9 mouse cellular contexts compared by ENCODE assay signal in genomic region chr19:4220957-4221743, GRCm38 (mm10). TPM values are rescaled to one million over a fixed set of nuclear protein-coding genes. Genes with fewer than 3 reads are reported as not detected.
DNase-seq lines count a peak whose midpoint lies in the region; ATAC-seq and TF ChIP-seq lines count a peak whose summit lies in the region.
"Had no signal": no experiment of that assay in that cellular context is flagged by ENCODE, and none has a peak within 500 bp of the region (broad histone marks: within the 10 kb centered on the region; RNA-seq: fewer than 3 reads in every experiment).

No protein-coding gene starts in this region.

- ATAC-seq in intestine, postnatal 0 days, result peak; percentile 65
- ATAC-seq in megakaryocyte-erythroid progenitor cell, adult 5-6 weeks (replicated peaks; ENCODE audit: low FRiP score, low TSS enrichment, poor library complexity, severe bottlenecking), result no peak

- peaks cover 16% of the 10 kb centered on the region for H3K4me1 ChIP-seq in intestine, postnatal 0 days (replicated peaks; ENCODE audit: control insufficient read depth, insufficient read depth, low read length)

- H3K4me2 ChIP-seq in intestine, postnatal 0 days (replicated peaks; ENCODE audit: low read depth), result peak overlapping the region; percentile 52
- H3K4me2 ChIP-seq: neural tube, embryonic 13.5 days had no signal

- 16% methylated on average over 14 of the region's 14 CpGs for WGBS in intestine, postnatal 0 days

- H3K9ac ChIP-seq in intestine, postnatal 0 days (ENCODE audit: low read depth, low read length), result peak overlapping the region; percentile 31; the same call in 1 of the 2 replicates

- H3K27me3 ChIP-seq in intestine, postnatal 0 days (replicated peaks; ENCODE audit: control insufficient read depth, insufficient read depth, low read length), result no peaks in the 10 kb centered on the region

- peak; percentile 31 for DNase-seq in kidney, adult 18-20 months
- no peak for DNase-seq in kidney, adult 8-10 months
- DNase-seq in adipocyte (ENCODE audit: low spot score), result peak; percentile 74
- peak; percentile 77 for DNase-seq in lung, postnatal 10 days
- no peak for DNase-seq in right cerebral cortex, adult 18-20 months
- DNase-seq in neural tube, embryonic 10.5 days (ENCODE audit: extremely low spot score, low spot score), result no peak

- peak overlapping the region; percentile 11 for H3K4me3 ChIP-seq in intestine, postnatal 0 days (ENCODE audit: low read depth, low read length)
- H3K4me3 ChIP-seq: neural tube, embryonic 13.5 days had no signal

- peak overlapping the region; percentile 64; the same call in 1 of the 2 replicates for H3K27ac ChIP-seq in intestine, postnatal 0 days (ENCODE audit: low read depth, low read length)
- H3K27ac ChIP-seq: neural tube, embryonic 13.5 days had no signal

- no peaks in the 10 kb centered on the region for H3K9me3 ChIP-seq in intestine, postnatal 0 days (ENCODE audit: control insufficient read depth)
- H3K9me3 ChIP-seq: neural tube, embryonic 13.5 days had no signal

- H3K36me3 ChIP-seq in intestine, postnatal 0 days (ENCODE audit: control insufficient read depth, insufficient read depth), result no peaks in the 10 kb centered on the region
- H3K36me3 ChIP-seq: neural tube, embryonic 13.5 days had no signal

- no peak for TF ChIP-seq CTCF in intestine, postnatal 0 days (IDR thresholded peaks at IDR 0.05; ENCODE audit: low read depth)

RNA-seq across cellular contexts. Expression of gene AC109138.7, which starts 7.0 kb away (rescaled TPM):
- polyA plus RNA-seq in intestine, postnatal 0 days (2015; fragmentation: Nextera tagmentation; extraction: Ambion mirVana), result not detected in 2 replicates
- total RNA-seq in megakaryocyte-erythroid progenitor cell, adult 5-6 weeks (2014; fragmentation: Nextera tagmentation), result 2.1 TPM in 1 of 2 replicates, not detected in the other
- not detected in 2 replicates for total RNA-seq in megakaryocyte-erythroid progenitor cell, adult 5-6 weeks (2017)
- polyA plus RNA-seq: neural tube, embryonic 13.5 days had no signal

RNA-seq across cellular contexts. Expression of gene Clcf1, which starts 7.1 kb away (rescaled TPM):
- polyA plus RNA-seq in intestine, postnatal 0 days (2015; fragmentation: Nextera tagmentation; extraction: Ambion mirVana), result 2.4 and 2.5 TPM in 2 replicates
- 4.6 and 6.9 TPM in 2 replicates for total RNA-seq in megakaryocyte-erythroid progenitor cell, adult 5-6 weeks (2014; fragmentation: Nextera tagmentation)
- 0.99 TPM in 1 of 2 replicates, not detected in the other for total RNA-seq in megakaryocyte-erythroid progenitor cell, adult 5-6 weeks (2017)

RNA-seq across cellular contexts. Expression of gene Pold4, which starts 10.5 kb away (rescaled TPM):
- 81.5 and 87.8 TPM in 2 replicates for polyA plus RNA-seq in intestine, postnatal 0 days (2015; fragmentation: Nextera tagmentation; extraction: Ambion mirVana)
- 20.0 and 22.3 TPM in 2 replicates for total RNA-seq in megakaryocyte-erythroid progenitor cell, adult 5-6 weeks (2014; fragmentation: Nextera tagmentation)
- 27.2 and 28.2 TPM in 2 replicates for total RNA-seq in megakaryocyte-erythroid progenitor cell, adult 5-6 weeks (2017)

RNA-seq across cellular contexts. Expression of gene Rad9a, which starts 19.7 kb away (rescaled TPM):
- polyA plus RNA-seq in intestine, postnatal 0 days (2015; fragmentation: Nextera tagmentation; extraction: Ambion mirVana), result 12.3 and 13.5 TPM in 2 replicates
- total RNA-seq in megakaryocyte-erythroid progenitor cell, adult 5-6 weeks (2014; fragmentation: Nextera tagmentation), result 35.5 and 47.7 TPM in 2 replicates
- 17.5 and 29.6 TPM in 2 replicates for total RNA-seq in megakaryocyte-erythroid progenitor cell, adult 5-6 weeks (2017)

RNA-seq across cellular contexts. Expression of gene Ppp1ca, which starts 29.3 kb away (rescaled TPM):
- polyA plus RNA-seq in intestine, postnatal 0 days (2015; fragmentation: Nextera tagmentation; extraction: Ambion mirVana), result 370 and 382 TPM in 2 replicates
- total RNA-seq in megakaryocyte-erythroid progenitor cell, adult 5-6 weeks (2014; fragmentation: Nextera tagmentation), result 392 and 411 TPM in 2 replicates
- 411 and 530 TPM in 2 replicates for total RNA-seq in megakaryocyte-erythroid progenitor cell, adult 5-6 weeks (2017)

Comparison
In these comparisons a context has a peak if more than half of its experiments do, and no peak if none do; other contexts are left out.
1. DNase-seq: peak in kidney, adult 18-20 months (single experiment), adipocyte (single experiment) and lung, postnatal 10 days (single experiment); none in kidney, adult 8-10 months (0 of 2), right cerebral cortex, adult 18-20 months (single experiment) and neural tube, embryonic 10.5 days (single experiment).